In the genomic region with DNA sequence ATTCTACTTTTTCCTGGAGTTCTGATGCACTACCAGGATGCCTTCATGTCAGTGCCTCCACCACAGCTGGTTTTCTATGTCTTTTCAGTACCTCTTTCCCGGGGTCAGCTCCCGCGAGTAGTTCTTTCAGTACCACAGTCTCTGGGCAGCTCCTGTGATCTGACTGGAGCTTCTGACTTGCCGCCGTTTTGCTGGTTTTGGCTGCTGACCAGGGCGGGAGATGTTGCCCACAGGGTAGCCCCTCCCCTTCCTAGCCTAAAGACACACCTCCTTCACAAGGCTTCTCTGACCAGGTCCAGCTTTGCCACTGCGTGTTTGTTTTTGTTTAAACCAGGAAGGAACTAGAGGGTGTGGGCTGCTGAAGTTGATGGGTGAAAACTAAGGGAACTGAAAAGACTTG, we compare ENCODE assay signal across 7 mouse cellular contexts. TPM values are rescaled to one million over a fixed set of nuclear protein-coding genes. Genes with fewer than 3 reads are reported as not detected.
DNase-seq lines count a peak whose midpoint lies in the region; ATAC-seq and TF ChIP-seq lines count a peak whose summit lies in the region.

A gene (minus strand): TSS at position 175 of the 400 bp plus-strand sequence.

- no peaks in the 10 kb centered on the region for H3K36me3 ChIP-seq in G1E (replicated peaks)
- H3K36me3 ChIP-seq in kidney, embryonic 16.5 days (ENCODE audit: insufficient read depth, low read length) = no peaks in the 10 kb centered on the region
- no peaks in the 10 kb centered on the region for H3K36me3 ChIP-seq in midbrain, embryonic 14.5 days (ENCODE audit: control insufficient read depth, insufficient read depth, low read length)

- no peaks in the 10 kb centered on the region for H3K4me1 ChIP-seq in G1E (ENCODE audit: insufficient read depth, low read depth, low read length)
- H3K4me1 ChIP-seq in kidney, embryonic 16.5 days (ENCODE audit: insufficient read depth, low read length) = no peaks in the 10 kb centered on the region
- H3K4me1 ChIP-seq in midbrain, embryonic 14.5 days (ENCODE audit: control insufficient read depth, insufficient read depth, low read length) = 0 out of 2 replicates have a peak, but pooled peaks cover 9% of the 10 kb centered on the region

- peak; percentile 8; the same call in 1 of the 2 replicates for ATAC-seq in G1E (ENCODE audit: extremely low read depth, insufficient number of reproducible peaks, low FRiP score, poor library complexity, severe bottlenecking)
- 0 out of 2 replicates have a peak, but pooled peaks have one; percentile 35 for ATAC-seq in erythroid progenitor cell, adult 5-6 weeks (replicated peaks; ENCODE audit: low FRiP score, poor library complexity, severe bottlenecking)
- peak; percentile 95 for ATAC-seq in kidney, embryonic 16.5 days (ENCODE audit: low FRiP score, low TSS enrichment)
- 0 out of 2 replicates have a peak, but pooled peaks have one; percentile 32 for ATAC-seq in midbrain, embryonic 14.5 days (ENCODE audit: low FRiP score, low TSS enrichment)

- H3K9ac ChIP-seq in kidney, embryonic 16.5 days (replicated peaks; ENCODE audit: low read length) = no peak within 1 kb of the TSS
- H3K9ac ChIP-seq in midbrain, embryonic 14.5 days (replicated peaks; ENCODE audit: low read length) = no peak within 1 kb of the TSS

- no peak for TF ChIP-seq CTCF in G1E (IDR thresholded peaks at IDR 0.05; ENCODE audit: low read depth, low read length)

- WGBS in kidney, embryonic 16.5 days = under 1% methylated on average over 7 of the region's 7 CpGs
- WGBS in midbrain, embryonic 14.5 days = under 1% methylated on average over 7 of the region's 7 CpGs

- H3K9me3 ChIP-seq in G1E (replicated peaks) = no peaks in the 10 kb centered on the region
- H3K9me3 ChIP-seq in kidney, embryonic 16.5 days (ENCODE audit: low read length) = no peaks in the 10 kb centered on the region
- no peaks in the 10 kb centered on the region for H3K9me3 ChIP-seq in midbrain, embryonic 14.5 days (ENCODE audit: control insufficient read depth, low read length)

- H3K27me3 ChIP-seq in G1E (ENCODE audit: insufficient read depth, low read length) = peaks cover 3% of the 10 kb centered on the region; the same call in 1 of the 2 replicates
- H3K27me3 ChIP-seq in kidney, embryonic 16.5 days (ENCODE audit: insufficient read depth, low read length) = no peaks in the 10 kb centered on the region
- no peaks in the 10 kb centered on the region for H3K27me3 ChIP-seq in midbrain, embryonic 14.5 days (ENCODE audit: control insufficient read depth, insufficient read depth, low read length)

- no peak within 1 kb of the TSS for H3K4me3 ChIP-seq in G1E (ENCODE audit: low read depth, low read length)
- H3K4me3 ChIP-seq in kidney, embryonic 16.5 days (ENCODE audit: low read length) = no peak within 1 kb of the TSS
- H3K4me3 ChIP-seq in midbrain, embryonic 14.5 days (replicated peaks; ENCODE audit: low read depth, low read length) = no peak within 1 kb of the TSS

- no peak within 1 kb of the TSS for H3K27ac ChIP-seq in kidney, embryonic 16.5 days (ENCODE audit: low read length)
- no peak within 1 kb of the TSS for H3K27ac ChIP-seq in midbrain, embryonic 14.5 days (replicated peaks; ENCODE audit: low read depth, low read length)

- peak; percentile 20 for DNase-seq in A20 (ENCODE audit: low read depth, low spot score)
- no peak for DNase-seq in G1E (ENCODE audit: low spot score)
- DNase-seq in midbrain, embryonic 14.5 days = peak; percentile 45
- DNase-seq in layer of hippocampus, postnatal 36 days = no peak
- no peak for DNase-seq in layer of hippocampus, postnatal 25 days (ENCODE audit: extremely low spot score in 1 of 2, low spot score in 1 of 2)

- H3K4me2 ChIP-seq in kidney, embryonic 16.5 days (replicated peaks; ENCODE audit: low read depth, low read length) = no peak within 1 kb of the TSS
- peak within 1 kb of the TSS; percentile 33 for H3K4me2 ChIP-seq in midbrain, embryonic 14.5 days (ENCODE audit: low read length)

RNA-seq across cellular contexts. Expression of the gene that starts here (rescaled TPM):
- total RNA-seq in G1E (2014; fragmentation: Nextera tagmentation) (not detected in 2 replicates), G1E (2017) (0.60 and 0.64 TPM in 2 replicates)
- not detected in 2 replicates for polyA plus RNA-seq in G1E (2012)
- total RNA-seq in erythroid progenitor cell, adult 5-6 weeks (2015; ENCODE audit: low replicate concordance) = not detected in 2 replicates
- not detected in 2 replicates for total RNA-seq in erythroid progenitor cell, adult 5-6 weeks (2017; ENCODE audit: low replicate concordance)
- not detected in 2 replicates for polyA plus RNA-seq in kidney, embryonic 16.5 days (2015; fragmentation: Nextera tagmentation; extraction: Ambion mirVana)
- polyA plus RNA-seq in midbrain, embryonic 14.5 days (2014; fragmentation: Nextera tagmentation; extraction: Ambion mirVana) = 2.6 and 6.9 TPM in 2 replicates
- total RNA-seq in layer of hippocampus, postnatal 36 days (2021) = under 1 TPM; 0.17 to 0.18 TPM
- total RNA-seq in layer of hippocampus, postnatal 25 days (2021) = under 1 TPM in 1 of 2 experiments, not detected in 1; 0.20 TPM

Comparison
In these comparisons a context has a peak if more than half of its experiments do, and no peak if none do; other contexts are left out.
1. Peak in ATAC-seq in G1E; RNA of the gene not detected or under 1 TPM.
2. Peak in ATAC-seq in erythroid progenitor cell, adult 5-6 weeks; RNA of the gene not detected or under 1 TPM.
3. Peak in ATAC-seq in kidney, embryonic 16.5 days; RNA of the gene not detected or under 1 TPM.
4. DNase-seq: peak in A20 (single experiment) and midbrain, embryonic 14.5 days (single experiment); none in G1E (single experiment), layer of hippocampus, postnatal 36 days (0 of 2) and layer of hippocampus, postnatal 25 days (0 of 2).
5. ATAC-seq: peak in every context shown above with its lines; median percentile 95 in kidney, embryonic 16.5 days; 35 in erythroid progenitor cell, adult 5-6 weeks; 32 in midbrain, embryonic 14.5 days; 8 in G1E.